Mouse (Mus musculus) heart, embryonic 12.5 days (tissue): ENCODE measurements around the gene Ift52. TPM values are rescaled to one million over a fixed set of nuclear protein-coding genes. Genes with fewer than 3 reads are reported as not detected.

Experiments
- ATAC-seq: fragments of 200-750 bp; cut with Nextera tagmentation; 2 replicates; pipeline ENCODE4 v1.8.0; 2017; ENCODE audit warnings: moderate TSS enrichment, moderate library complexity; ENCODE audit not compliant: insufficient number of reproducible peaks, low FRiP score
- H3K27ac ChIP-seq: fragments of 300-500 bp; sonication (generic); 2 replicates; pipeline ENCODE4 v1.5.1; 2016; ENCODE audit warnings: mild to moderate bottlenecking, moderate library complexity; ENCODE audit not compliant: poor library complexity, severe bottlenecking
- H3K27me3 ChIP-seq: fragments of 300-500 bp; sonication (generic); replicated peaks from 2 replicates; pipeline ENCODE4 v1.6.1; 2016; ENCODE audit warnings: mild to moderate bottlenecking, moderate library complexity
- H3K36me3 ChIP-seq: fragments of 300-500 bp; sonication (generic); 2 replicates; pipeline ENCODE4 v1.6.1; 2016; ENCODE audit warnings: mild to moderate bottlenecking, moderate library complexity
- H3K4me1 ChIP-seq: fragments of 300-500 bp; sonication (generic); replicated peaks from 2 replicates; pipeline ENCODE4 v1.6.1; 2016; ENCODE audit warnings: mild to moderate bottlenecking
- H3K4me2 ChIP-seq: fragments of 300-500 bp; sonication (generic); 2 replicates; pipeline ENCODE4 v1.6.1; 2016; ENCODE audit warnings: mild to moderate bottlenecking, moderate library complexity
- H3K4me3 ChIP-seq: fragments of 300-500 bp; sonication (generic); 2 replicates; pipeline ENCODE4 v1.5.1; 2016; ENCODE audit warnings: mild to moderate bottlenecking
- H3K9ac ChIP-seq: fragments of 300-500 bp; sonication (generic); 2 replicates; pipeline ENCODE4 v1.6.1; 2016; ENCODE audit warnings: mild to moderate bottlenecking, moderate library complexity
- H3K9me3 ChIP-seq: fragments of 300-500 bp; sonication (generic); replicated peaks from 2 replicates; pipeline ENCODE4 v1.6.1; 2016; ENCODE audit warnings: mild to moderate bottlenecking, moderate library complexity
- WGBS: fragments of 180-500 bp; shearing (Covaris S2); methylation state at CpG from one replicate; pipeline ENCODE4 v1.1.7; 2016; 5-methylcytosine and 5-hydroxymethylcytosine counted together
- polyA plus RNA-seq: library from polyadenylated mRNA; unstranded; fragments of >200 nt; fragmentation: Nextera tagmentation; extraction: Ambion mirVana; gene quantifications from 2 replicates; pipeline ENCODE4 v1.2.1, GENCODE M21; 2016

The Ift52 gene
- polyA plus RNA-seq, 1 experiment from 2014 or later = 41.7 TPM

DNA sequence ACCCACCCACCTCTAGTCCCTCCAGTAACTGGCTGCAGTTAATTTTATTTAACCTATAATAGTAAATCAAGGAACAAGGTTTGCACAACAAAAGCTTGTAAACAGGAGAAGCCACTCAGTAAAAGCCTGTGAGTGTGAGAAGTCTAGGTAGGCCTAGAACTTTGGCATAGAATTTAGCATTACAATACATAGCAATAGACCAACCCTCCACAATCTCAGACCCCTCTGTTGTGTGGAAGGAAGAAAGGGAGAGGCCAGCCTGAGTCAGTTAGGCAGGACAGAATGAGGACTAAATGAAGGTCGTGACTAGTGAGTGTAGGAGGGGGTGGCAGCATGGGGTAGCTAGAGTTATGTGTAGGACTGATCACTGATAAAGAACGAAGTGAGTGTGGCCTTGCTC lies 14.6 kb downstream of the Ift52 start:
- no peak overlapping the region for H3K9ac ChIP-seq
- 71% methylated on average over 2 of the region's 2 CpGs for WGBS
- H3K4me2 ChIP-seq = no peak overlapping the region
- no peak overlapping the region for H3K4me3 ChIP-seq
- no peaks in the 10 kb centered on the region for H3K27me3 ChIP-seq
- H3K36me3 ChIP-seq = peaks cover 87% of the 10 kb centered on the region
- no peak for ATAC-seq
- H3K9me3 ChIP-seq = no peaks in the 10 kb centered on the region
- no peak overlapping the region for H3K27ac ChIP-seq
- peaks cover 3% of the 10 kb centered on the region for H3K4me1 ChIP-seq

- Histone ChIP-seq H3K9me3 (no peaks in the 10 kb centered on the region), H3K36me3 (peaks cover 87% of the 10 kb centered on the region), H3K9ac (no peak overlapping the region), H3K4me3 (no peak overlapping the region), H3K4me1 (peaks cover 10% of the 10 kb centered on the region), H3K4me2 (no peak overlapping the region), H3K27me3 (no peaks in the 10 kb centered on the region), H3K27ac (no peak overlapping the region)
- WGBS = 43% methylated on average over 4 of the region's 4 CpGs
- ATAC-seq = no peak
Measured at GRCm38 (mm10) chr2:163032622-163033021, 15.5 kb downstream of the Ift52 start.

DNA sequence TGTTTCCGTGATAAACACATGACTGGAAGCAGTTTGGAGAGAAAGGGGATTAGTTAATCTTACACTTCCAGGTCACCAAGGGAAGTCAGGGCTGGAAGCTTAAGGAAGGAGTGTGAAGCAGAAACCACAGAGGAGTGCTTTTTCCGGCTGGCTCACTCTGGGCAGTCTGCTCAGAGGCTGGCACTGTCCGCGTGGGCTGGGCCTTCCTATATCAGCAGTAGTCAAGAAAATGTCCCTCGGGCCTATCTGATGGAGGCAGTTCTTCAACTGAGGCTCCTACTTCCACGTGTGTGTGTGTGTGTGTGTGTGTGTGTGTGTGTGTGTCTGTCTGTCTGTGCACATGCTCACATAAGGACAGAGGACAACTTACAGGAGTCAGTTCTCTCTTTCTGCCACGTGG lies 22.8 kb downstream of the Ift52 start:
- H3K4me1 ChIP-seq = peaks cover 10% of the 10 kb centered on the region
- H3K9ac ChIP-seq = no peak overlapping the region
- H3K4me3 ChIP-seq = no peak overlapping the region
- H3K27ac ChIP-seq = no peak overlapping the region
- no peaks in the 10 kb centered on the region for H3K9me3 ChIP-seq
- ATAC-seq = no peak
- no peak overlapping the region for H3K4me2 ChIP-seq
- peaks cover 91% of the 10 kb centered on the region for H3K36me3 ChIP-seq
- 80% methylated on average over 7 of the region's 7 CpGs for WGBS
- H3K27me3 ChIP-seq = no peaks in the 10 kb centered on the region

DNA sequence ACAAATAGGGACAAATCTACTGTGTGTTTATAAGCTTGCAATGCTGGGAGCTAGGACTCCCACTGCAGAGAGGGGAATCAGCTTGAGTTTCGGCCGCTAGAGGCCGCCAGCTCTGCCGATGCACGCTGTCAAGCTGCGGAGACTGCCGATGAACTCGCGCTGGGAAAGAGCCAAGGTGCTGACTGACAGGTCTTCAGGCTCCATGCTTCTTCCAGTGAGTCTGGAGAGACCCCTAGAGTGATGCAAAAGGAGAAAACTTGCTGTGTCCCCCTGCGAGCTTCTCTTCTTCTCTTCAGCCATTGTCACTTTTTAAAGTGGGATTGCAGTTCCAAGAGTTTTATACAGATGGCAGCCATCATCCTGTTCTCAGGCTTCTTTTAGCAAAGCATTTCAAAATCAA lies 31.0 kb downstream of the Ift52 start:
- Histone ChIP-seq H3K36me3 (peaks cover 39% of the 10 kb centered on the region), H3K9ac (no peak overlapping the region), H3K9me3 (no peaks in the 10 kb centered on the region), H3K4me3 (0 out of 2 replicates have a peak overlapping the region, but pooled peaks have one; percentile 11), H3K4me2 (peak overlapping the region; percentile 56), H3K27me3 (no peaks in the 10 kb centered on the region), H3K27ac (no peak overlapping the region), H3K4me1 (peaks cover 7% of the 10 kb centered on the region)
- 2% methylated on average over 10 of the region's 10 CpGs for WGBS
- 0 out of 2 replicates have a peak, but pooled peaks have one; percentile 33 for ATAC-seq

- peaks cover 30% of the 10 kb centered on the region for H3K36me3 ChIP-seq
- H3K27me3 ChIP-seq = no peaks in the 10 kb centered on the region
- peaks cover 12% of the 10 kb centered on the region for H3K4me1 ChIP-seq
- no peak overlapping the region for H3K27ac ChIP-seq
- H3K9ac ChIP-seq = no peak overlapping the region
- H3K4me2 ChIP-seq = no peak overlapping the region
- no peak overlapping the region for H3K4me3 ChIP-seq
- WGBS = 83% methylated on average over 2 of the region's 2 CpGs
- H3K9me3 ChIP-seq = no peaks in the 10 kb centered on the region
- ATAC-seq = no peak
Measured at GRCm38 (mm10) chr2:163049116-163049515, 32.0 kb downstream of the Ift52 start.

GRCm38 (mm10) chr2:163051691-163052090 lies 34.5 kb downstream of the Ift52 start:
- Histone ChIP-seq H3K36me3 (peaks cover 9% of the 10 kb centered on the region), H3K9ac (no peak overlapping the region), H3K4me2 (no peak overlapping the region), H3K27ac (no peak overlapping the region), H3K4me3 (no peak overlapping the region), H3K9me3 (no peaks in the 10 kb centered on the region), H3K4me1 (peaks cover 28% of the 10 kb centered on the region), H3K27me3 (no peaks in the 10 kb centered on the region)
- WGBS = 77% methylated on average over 1 of the region's 1 CpGs
- ATAC-seq = no peak

DNA sequence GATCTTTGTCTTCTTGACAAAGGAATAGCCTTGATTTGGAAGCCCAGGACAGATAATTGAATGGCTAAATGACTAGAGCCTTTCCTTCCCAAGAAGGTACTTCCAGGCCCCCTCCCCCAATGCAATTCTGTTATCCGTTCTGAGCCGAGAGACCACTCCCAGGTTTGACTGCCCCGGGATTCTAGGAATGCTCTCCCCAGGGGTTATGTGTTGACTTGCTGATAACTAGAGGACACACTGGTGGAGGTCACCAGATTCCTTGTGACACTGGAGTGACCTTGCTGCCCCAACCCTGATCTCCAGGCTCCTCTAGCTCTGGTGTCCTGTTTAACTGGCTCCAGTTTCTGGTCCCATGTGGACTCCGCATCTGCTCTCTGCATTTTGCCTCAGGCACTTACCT lies 34.9 kb downstream of the Ift52 start:
- Histone ChIP-seq H3K4me2 (no peak overlapping the region), H3K9ac (no peak overlapping the region), H3K36me3 (peaks cover 5% of the 10 kb centered on the region), H3K4me1 (peaks cover 28% of the 10 kb centered on the region), H3K27me3 (no peaks in the 10 kb centered on the region), H3K9me3 (no peaks in the 10 kb centered on the region), H3K27ac (no peak overlapping the region), H3K4me3 (no peak overlapping the region)
- no peak for ATAC-seq
- WGBS = 17% methylated on average over 4 of the region's 4 CpGs

- 73% methylated on average over 4 of the region's 4 CpGs for WGBS
- ATAC-seq = no peak
Measured at GRCm38 (mm10) chr2:163052826-163053225, 35.7 kb downstream of the Ift52 start.

DNA sequence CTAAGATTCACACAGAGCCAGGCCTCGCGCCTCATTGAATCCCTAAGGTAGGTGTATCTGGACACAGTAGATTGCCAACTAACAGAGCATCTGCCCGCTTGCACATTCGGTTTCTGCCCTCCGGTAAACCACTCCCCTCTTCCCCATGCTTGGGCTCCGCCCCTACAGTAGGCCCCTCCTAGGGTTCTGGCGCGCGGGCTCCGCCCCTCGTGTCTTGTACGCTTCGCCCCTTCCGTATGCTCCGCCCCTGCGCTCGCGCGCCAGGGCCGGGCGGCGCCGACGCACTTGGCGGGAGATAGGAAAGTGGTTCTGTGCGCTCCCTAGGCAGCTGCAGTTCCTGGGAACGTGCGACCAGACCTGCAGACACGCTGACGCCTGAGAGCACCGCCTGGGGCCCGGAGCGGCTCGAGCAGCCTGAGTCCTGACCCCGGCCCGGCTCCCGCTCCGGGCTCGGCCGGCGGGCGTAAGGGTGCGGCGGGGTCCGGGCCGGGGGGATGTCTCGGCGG lies 37.2 kb downstream of the Ift52 start, which contains the start of gene Mybl2:
Gene Mybl2 (plus strand): TSS at position 353 of the 506 bp plus-strand sequence.
- H3K4me3 ChIP-seq = peak within 1 kb of the TSS; percentile 79
- peak; percentile 99 for ATAC-seq
- H3K27ac ChIP-seq = peak within 1 kb of the TSS; percentile 41; the same call in 1 of the 2 replicates
- no peaks in the 10 kb centered on the region for H3K27me3 ChIP-seq
- H3K4me2 ChIP-seq = peak within 1 kb of the TSS; percentile 99
- under 1% methylated on average over 48 of the region's 48 CpGs for WGBS
- peaks cover 1% of the 10 kb centered on the region; the same call in 1 of the 2 replicates for H3K36me3 ChIP-seq
- peaks cover 28% of the 10 kb centered on the region for H3K4me1 ChIP-seq
- no peaks in the 10 kb centered on the region for H3K9me3 ChIP-seq
- peak within 1 kb of the TSS; percentile 81 for H3K9ac ChIP-seq

More at GRCm38 (mm10) chr2:163052826-163053225, 35.7 kb downstream of the Ift52 start:
- Histone ChIP-seq H3K4me2 (no peak overlapping the region), H3K27me3 (no peaks in the 10 kb centered on the region), H3K9me3 (no peaks in the 10 kb centered on the region), H3K27ac (no peak overlapping the region), H3K9ac (no peak overlapping the region), H3K4me3 (no peak overlapping the region), H3K36me3 (peaks cover 3% of the 10 kb centered on the region; the same call in 1 of the 2 replicates), H3K4me1 (peaks cover 28% of the 10 kb centered on the region)

DNA sequence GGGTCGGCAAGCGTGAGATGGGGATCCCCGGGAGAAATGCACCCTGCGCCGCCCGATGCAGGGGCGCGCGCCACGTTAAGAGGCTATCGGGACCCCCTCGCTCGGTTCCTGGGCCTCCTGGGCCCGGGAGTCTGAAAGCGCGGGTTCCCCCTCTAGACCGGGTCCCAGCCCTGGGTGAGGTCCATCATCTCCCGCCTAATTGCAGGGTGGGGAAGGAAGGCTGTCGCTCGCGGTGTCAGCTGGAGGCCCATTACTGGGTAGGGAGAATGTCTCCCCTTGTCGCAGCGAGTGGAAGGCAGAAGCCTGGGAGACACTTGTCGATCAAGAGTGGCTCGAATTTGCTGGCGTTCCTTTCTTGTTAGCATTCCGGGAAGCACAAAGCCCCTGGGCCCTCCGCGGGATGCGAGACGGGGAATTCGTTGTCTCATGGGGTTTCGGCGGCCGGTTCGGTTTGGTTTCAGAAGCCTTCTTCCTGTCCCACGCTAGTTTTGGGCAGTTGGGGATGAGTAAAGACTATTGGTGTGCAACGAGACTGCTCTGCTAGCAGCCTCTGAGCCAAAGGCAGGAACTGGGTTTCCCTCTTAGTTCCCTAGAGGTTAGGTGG lies 37.8 kb downstream of the Ift52 start:
- peaks cover 28% of the 10 kb centered on the region for H3K4me1 ChIP-seq
- H3K4me2 ChIP-seq = peak overlapping the region; percentile 99
- no peaks in the 10 kb centered on the region for H3K9me3 ChIP-seq
- peak overlapping the region; percentile 79 for H3K4me3 ChIP-seq
- H3K27me3 ChIP-seq = no peaks in the 10 kb centered on the region
- peak; percentile 27 for ATAC-seq
- WGBS = 0% methylated on average over 38 of the region's 38 CpGs
- peaks cover 3% of the 10 kb centered on the region; the same call in 1 of the 2 replicates for H3K36me3 ChIP-seq
- H3K9ac ChIP-seq = peak overlapping the region; percentile 81
- H3K27ac ChIP-seq = peak overlapping the region; percentile 41; the same call in 1 of the 2 replicates

DNA sequence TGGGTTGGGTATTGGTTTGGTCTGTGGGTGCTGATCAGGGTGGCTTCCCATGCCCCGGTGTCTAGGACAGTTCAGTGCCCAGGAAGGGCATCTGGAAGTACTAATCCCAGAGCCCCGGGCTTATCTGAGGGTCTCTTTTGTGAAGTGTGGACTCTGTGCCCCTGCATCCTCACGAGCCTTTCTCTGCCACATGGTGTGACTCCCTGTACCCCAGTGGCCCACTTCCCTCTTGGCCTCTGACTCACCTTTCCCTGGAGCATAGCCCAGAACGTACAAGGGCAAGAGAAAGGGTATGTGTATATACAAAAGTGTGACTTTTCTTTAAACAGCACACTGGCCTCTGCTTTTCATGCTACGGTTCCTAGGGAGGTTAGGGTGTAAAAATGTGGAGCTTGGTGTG lies 38.6 kb downstream of the Ift52 start:
- Histone ChIP-seq H3K9me3 (no peaks in the 10 kb centered on the region), H3K4me1 (peaks cover 28% of the 10 kb centered on the region), H3K9ac (peak overlapping the region; percentile 81), H3K4me2 (peak overlapping the region; percentile 99), H3K36me3 (peaks cover 3% of the 10 kb centered on the region; the same call in 1 of the 2 replicates), H3K27ac (no peak overlapping the region), H3K27me3 (no peaks in the 10 kb centered on the region), H3K4me3 (peak overlapping the region; percentile 79)
- WGBS = 21% methylated on average over 5 of the region's 5 CpGs
- no peak for ATAC-seq
